Mouse (Mus musculus) cerebellum, postnatal 25 days (tissue): ENCODE data around the gene Ocln.
A peak's percentile ranks its signal among the peaks of the same experiment; 100 is the strongest.

Experiments used
- DNase-seq, 2 experiments: peaks; one replicate each; pipeline ENCODE4 v3.0.0; 2021; ENCODE audit warnings: mixed read lengths in 2 of 2

Gene Ocln

DNA sequence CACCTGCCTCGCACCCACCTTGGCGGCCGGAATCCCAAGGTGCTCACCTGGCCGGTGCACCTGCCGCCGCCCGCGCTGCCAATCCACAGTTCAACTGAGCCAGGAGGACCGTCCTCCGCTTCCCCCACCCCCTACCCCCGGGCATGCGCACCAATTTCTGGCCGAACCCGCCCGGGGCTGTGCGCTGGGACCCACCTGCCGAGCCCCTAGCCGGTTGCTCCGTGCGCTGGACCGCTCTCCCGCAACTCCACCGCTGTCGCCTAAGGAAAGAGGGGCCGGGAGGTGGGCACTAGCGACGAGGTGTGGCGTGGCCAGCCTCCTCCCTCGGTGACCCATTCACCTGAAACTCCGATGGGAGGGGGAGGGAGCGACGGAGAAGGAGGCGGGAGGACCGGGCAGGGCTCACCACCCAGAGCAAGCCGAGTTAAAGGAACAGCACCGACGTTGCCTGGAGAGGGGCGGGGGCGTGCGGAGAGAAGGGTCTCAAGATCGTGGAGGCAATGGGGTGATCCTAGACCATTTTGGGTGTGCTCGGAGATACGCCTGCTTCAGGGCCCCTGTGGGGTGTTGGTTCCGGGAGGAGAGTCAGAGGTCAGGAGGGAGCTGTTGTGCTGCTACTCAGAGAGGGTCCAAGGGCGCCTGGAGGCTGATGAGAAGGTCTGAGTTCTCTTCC is at the start of gene Ocln:
Ocln (minus strand) TSS at position 350 of the 673 bp plus-strand sequence.
- peak; percentile 89 to 90 for DNase-seq

DNA sequence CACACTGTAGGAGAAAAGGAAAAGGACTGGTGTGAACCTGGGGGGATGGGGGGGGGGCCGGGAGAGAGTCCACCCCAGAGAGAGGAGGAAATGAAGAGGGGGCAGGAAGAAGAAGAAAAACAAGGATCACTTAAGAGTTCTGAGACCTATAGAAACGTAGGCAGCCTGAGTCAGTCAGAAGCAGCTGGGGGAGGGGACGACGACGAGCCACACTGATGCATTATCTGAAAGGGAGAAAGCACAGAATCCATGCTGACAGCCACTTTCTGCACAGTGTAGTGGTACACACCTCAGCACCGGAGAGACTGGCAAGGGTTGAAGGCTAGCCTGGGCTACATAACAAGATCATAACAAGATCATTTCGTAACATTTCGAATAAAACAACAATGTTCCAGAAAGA is 48.5 kb upstream of the Ocln start:
- no peak for DNase-seq

GRCm38 (mm10) chr13:100600317-100600716 is 47.8 kb upstream of the Ocln start:
- DNase-seq, result no peak

- no peak for DNase-seq
Measured at GRCm38 (mm10) chr13:100597284-100597683, 44.8 kb upstream of the Ocln start.

- no peak for DNase-seq
Measured at GRCm38 (mm10) chr13:100595552-100595885, 43.0 kb upstream of the Ocln start.

DNA sequence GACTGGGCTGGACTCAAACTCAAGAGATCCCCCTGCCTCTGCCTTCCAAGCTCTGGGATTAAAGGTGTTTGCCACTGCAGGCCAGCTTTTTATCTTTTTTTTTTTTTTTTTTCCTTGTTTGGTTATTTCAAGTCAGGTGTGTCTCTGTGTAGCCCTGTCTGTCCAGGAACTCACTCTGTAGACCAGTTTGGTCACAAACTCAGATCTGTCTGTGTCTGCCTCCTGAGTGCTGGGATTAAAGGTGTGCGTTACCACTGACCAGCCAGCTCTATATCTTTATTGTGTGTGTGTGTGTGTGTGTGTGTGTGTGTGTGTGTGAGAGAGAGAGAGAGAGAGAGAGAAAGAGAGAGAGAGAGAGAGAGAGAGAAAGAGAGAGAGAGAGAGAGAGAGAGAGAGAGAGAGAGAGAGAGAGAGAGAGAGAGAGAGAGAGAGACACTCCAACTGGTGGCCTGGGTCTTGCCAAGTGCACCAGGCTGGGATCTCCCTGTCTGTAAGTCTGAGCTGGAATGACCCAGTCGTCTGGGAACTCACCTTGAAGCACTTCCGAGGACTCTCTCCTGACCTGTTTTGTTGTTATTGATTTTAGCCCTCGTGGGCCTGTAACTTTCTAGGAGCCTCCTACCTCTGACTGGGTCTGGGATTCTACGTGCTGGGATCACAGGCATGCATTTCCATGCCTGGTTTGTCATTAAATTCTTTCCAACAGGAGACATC is 42.5 kb upstream of the Ocln start:
- no peak for DNase-seq

GRCm38 (mm10) chr13:100594041-100594792 is 41.7 kb upstream of the Ocln start:
- DNase-seq, result peak; percentile 49 to 55

DNA sequence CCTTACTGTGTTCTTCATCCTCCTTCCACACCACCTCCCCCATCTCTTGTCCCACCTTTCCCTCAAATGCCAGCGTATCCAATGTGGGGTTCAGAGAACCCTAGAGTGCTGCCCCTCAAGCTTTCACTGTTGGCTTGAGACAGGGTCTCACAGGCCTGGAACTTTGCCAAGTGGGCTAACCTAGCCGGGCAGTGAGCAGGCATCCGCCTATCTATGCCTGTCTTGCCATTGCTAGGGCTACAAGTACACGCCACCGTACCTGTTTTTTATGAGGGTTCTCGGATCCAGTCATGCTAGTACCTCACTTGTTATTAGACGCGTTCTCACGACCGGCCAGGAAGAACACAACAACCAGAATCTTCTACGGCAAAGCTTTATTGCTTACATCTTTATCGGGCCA is 36.1 kb upstream of the Ocln start:
- DNase-seq, result peak in 1 of 2 experiments; percentile 16

- DNase-seq, result no peak
Measured at GRCm38 (mm10) chr13:100582144-100582543, 29.6 kb upstream of the Ocln start.

- no peak for DNase-seq
Measured at GRCm38 (mm10) chr13:100581701-100582100, 29.2 kb upstream of the Ocln start.

- no peak for DNase-seq
Measured at GRCm38 (mm10) chr13:100579951-100580350, 27.4 kb upstream of the Ocln start.

DNA sequence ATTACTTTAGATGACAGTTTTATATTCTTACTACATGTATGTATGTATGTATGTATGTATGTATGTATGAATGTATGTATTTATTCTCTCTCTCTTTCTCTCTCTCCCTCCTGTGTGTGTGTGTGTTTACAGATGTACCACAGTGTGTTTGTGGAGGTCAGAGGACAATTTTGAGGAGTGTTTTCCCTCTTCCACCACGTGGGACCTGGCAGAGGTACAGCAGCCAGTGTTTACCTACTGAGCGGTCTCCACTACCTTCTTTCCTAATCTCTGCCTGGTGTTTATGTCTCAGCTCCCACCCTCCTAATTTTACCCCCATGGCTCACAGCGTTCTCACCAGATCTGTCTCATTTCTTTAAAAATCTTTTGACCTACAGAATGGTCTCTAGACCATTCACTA is 26.7 kb upstream of the Ocln start:
- no peak for DNase-seq

DNA sequence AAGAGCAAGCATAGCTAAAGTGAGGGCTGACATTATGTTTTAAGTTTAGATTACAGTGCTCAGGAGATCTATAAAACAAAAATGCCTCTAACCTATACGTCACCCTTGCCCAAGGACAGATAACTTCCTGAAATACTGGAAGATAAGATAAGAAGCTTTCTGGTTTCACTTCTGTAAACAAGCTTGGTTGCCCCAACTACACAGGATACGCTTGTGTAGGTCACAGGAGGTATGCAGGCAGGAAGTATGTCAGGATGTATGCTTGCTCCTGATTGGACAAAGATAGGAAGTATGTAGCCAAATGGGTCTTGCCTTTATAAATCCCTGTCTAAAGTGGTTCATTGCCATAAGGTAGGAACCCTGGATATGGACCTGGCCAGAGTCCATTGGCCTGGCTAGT is 23.4 kb upstream of the Ocln start:
- DNase-seq, result no peak

GRCm38 (mm10) chr13:100570713-100571112 is 18.2 kb upstream of the Ocln start:
- DNase-seq, result no peak

- DNase-seq, result no peak
Measured at GRCm38 (mm10) chr13:100568359-100568758, 15.8 kb upstream of the Ocln start.

DNA sequence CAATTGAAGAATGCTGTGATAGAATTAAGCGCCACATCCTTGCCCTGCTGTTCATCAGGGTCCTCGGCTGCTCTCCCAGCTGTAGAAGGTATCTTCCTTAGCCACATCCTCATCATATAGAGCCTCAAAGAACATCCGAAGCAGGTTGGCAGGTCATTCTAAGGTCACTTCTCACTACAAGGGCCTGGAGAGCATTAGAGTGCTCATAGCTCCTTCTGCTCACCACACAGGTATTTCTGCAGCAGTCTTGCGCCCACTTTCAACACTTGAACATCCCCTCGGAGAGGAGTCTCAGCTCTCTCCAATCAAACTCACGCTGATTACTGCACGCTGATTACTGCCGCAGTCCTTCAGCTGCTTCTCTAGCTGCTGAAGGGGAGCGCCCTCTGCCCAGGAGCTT is 6.9 kb upstream of the Ocln start:
- no peak for DNase-seq

GRCm38 (mm10) chr13:100557011-100557410 is 4.5 kb upstream of the Ocln start:
- DNase-seq, result no peak

GRCm38 (mm10) chr13:100553042-100553437 is 522 bp upstream of the Ocln start:
- DNase-seq, result peak in 1 of 2 experiments; percentile 35

DNA sequence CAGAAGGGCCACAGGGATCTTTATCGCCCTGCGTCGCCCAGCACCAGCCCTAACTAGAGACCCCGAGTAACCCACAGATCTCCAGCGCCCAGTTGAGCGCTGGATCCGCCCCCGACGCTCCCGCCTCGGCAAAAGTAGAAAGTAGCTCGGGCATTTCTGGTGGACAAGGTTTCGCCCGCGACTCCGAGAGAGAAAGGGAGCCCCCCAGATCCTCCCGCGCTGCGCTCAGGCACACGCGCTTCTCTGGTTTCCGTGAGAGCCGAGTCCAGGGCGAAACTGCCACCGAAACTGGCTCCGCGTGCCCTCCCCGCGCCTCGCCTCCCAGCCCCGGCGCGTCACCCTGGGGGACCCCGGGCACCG is 529 bp downstream of the Ocln start:
- no peak for DNase-seq

GRCm38 (mm10) chr13:100551371-100552008 is 1.0 kb downstream of the Ocln start:
- peak; percentile 60 to 70 for DNase-seq

DNA sequence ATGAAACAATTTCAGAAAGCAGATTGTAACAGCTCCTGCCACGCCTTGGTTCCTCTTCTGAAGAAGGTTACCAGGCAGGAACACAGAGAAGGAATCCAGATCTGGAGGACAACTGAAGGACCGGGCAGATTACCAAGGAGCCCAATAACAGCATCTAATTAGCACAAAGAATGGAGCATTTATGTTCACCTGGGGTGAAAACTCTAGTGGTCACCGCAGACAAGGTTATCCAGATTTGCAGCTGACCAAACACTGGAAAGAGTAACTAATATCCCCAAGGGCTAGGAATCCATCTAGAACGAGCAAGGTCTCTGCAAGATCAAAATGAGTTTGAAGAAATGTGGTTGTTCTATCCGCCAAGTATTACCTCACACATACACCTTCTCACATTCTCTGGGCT is 5.2 kb downstream of the Ocln start:
- no peak for DNase-seq

- peak; percentile 28 to 35 for DNase-seq
Measured at GRCm38 (mm10) chr13:100545510-100545909, 7.0 kb downstream of the Ocln start.

DNA sequence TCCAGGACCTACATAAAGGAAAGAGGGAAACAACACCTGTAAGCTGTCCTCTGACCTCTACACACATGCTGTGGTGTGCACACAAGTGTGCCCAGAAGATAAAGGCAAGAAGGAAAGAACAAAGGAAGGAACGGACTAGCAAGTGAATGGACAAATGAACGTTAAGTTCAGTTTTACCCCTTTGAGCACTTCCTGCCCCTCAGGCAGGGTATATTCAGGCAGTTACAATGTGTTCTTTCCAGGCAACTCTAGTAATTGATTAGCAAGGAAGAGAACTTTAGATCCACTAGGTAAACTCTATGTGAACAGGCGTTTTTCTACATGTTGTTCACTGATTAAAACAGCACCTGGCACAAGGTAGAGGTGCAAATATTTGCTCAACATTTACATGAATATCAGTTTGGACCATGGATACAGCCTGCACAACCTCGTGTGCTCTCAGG is 8.3 kb downstream of the Ocln start:
- DNase-seq, result no peak
